Mouse (Mus musculus) heart, postnatal 36 days (tissue): ENCODE data around the gene Vps4b. TPM values are rescaled to one million over a fixed set of nuclear protein-coding genes. Genes with fewer than 3 reads are reported as not detected.

Source experiments
- total RNA-seq, 2 experiments: library from RNA; stranded (reverse); gene quantifications; 2 replicates each; pipeline ENCODE4 v1.2.3; 2021

The Vps4b gene
- total RNA-seq, 2 experiments from 2014 or later: 31.3 to 33.8 TPM

Other genes with a start within 250 kb of the Vps4b start
- gene Bcl2, start 82.5 kb downstream of the Vps4b start, total RNA-seq: 1 to 10 TPM; 3.7 to 5.1 TPM
- gene Kdsr, start 37.0 kb downstream of the Vps4b start, total RNA-seq: 1 to 10 TPM; 8.4 to 8.6 TPM
- not detected for gene Serpinb5, start 64.4 kb upstream of the Vps4b start, total RNA-seq
- gene Serpinb12, start 137.7 kb upstream of the Vps4b start, total RNA-seq: not detected
- gene Serpinb13, start 184.3 kb upstream of the Vps4b start, total RNA-seq: not detected